Mouse (Mus musculus) cerebellum, adult 2 months (tissue): ENCODE results near the gene Hinfp.

Experiments used
- CTCF ChIP-seq: fragments of 200-500 bp; IDR thresholded peaks from 2 replicates; pipeline ENCODE4 v1.5.1; 2011; ENCODE audit warnings: low read depth, mild to moderate bottlenecking, control low read depth, low read length, moderate library complexity, borderline replicate concordance; ENCODE audit not compliant: insufficient read depth
- POLR2A ChIP-seq: fragments of 200-500 bp; IDR thresholded peaks from 2 replicates; pipeline ENCODE4 v1.6.1; 2011; ENCODE audit warnings: low read length, control low read depth, borderline replicate concordance; ENCODE audit not compliant: insufficient read depth

- TF ChIP-seq CTCF = no peak
- no peak for TF ChIP-seq POLR2A
Observed at GRCm38 (mm10) chr9:44336964-44337363, 31.5 kb upstream of the Hinfp start.
